Mouse (Mus musculus) myocyte (in vitro differentiated cells): ENCODE results near the gene Rimbp3. TPM values are rescaled to one million over a fixed set of nuclear protein-coding genes. Genes with fewer than 3 reads are reported as not detected.
"Not testable (repeated sequence)": the region's sequence is repeated elsewhere in the genome, so short reads cannot be mapped to it uniquely, and the experiment has no call there.

Source experiments
- H3K27me3 ChIP-seq: one replicate; pipeline ENCODE4 v1.6.1; 2011; ENCODE audit not compliant: control insufficient read depth, insufficient read depth, insufficient read length
- H3K36me3 ChIP-seq: one replicate; pipeline ENCODE4 v1.6.1; 2011; ENCODE audit not compliant: control insufficient read depth, insufficient read depth
- H3K4me2 ChIP-seq: one replicate; pipeline ENCODE4 v1.6.1; 2011; ENCODE audit warnings: low read depth, control low read depth
- H3K4me3 ChIP-seq: one replicate; pipeline ENCODE4 v1.5.1; 2011; ENCODE audit warnings: mild to moderate bottlenecking, control low read depth, moderate library complexity
- H3K79me2 ChIP-seq: one replicate; pipeline ENCODE4 v1.6.1; 2011; ENCODE audit not compliant: control insufficient read depth, insufficient read depth
- H3ac ChIP-seq: one replicate; pipeline ENCODE4 v1.6.1; 2011; ENCODE audit not compliant: control insufficient read depth, insufficient read length
- CEBPB ChIP-seq: IDR thresholded peaks from 2 replicates; pipeline ENCODE4 v1.6.1; 2011; ENCODE audit warnings: mild to moderate bottlenecking, moderate library complexity; ENCODE audit not compliant: poor library complexity, insufficient read depth, severe bottlenecking
- E2F4 ChIP-seq: IDR thresholded peaks from one replicate; pipeline ENCODE4 v1.6.1; 2011; ENCODE audit warnings: mild to moderate bottlenecking, control low read depth, moderate library complexity; ENCODE audit not compliant: insufficient read depth
- MAX ChIP-seq: IDR thresholded peaks from one replicate; pipeline ENCODE4 v1.6.1; 2011; ENCODE audit warnings: low read depth, mild to moderate bottlenecking, control low read depth
- MYOD1 ChIP-seq, 3 experiments: IDR thresholded peaks; one replicate each; pipeline ENCODE4 v1.6.1; 2011; ENCODE audit warnings: control low read depth in 2 of 3, low read depth in 2 of 3, mild to moderate bottlenecking in 2 of 3, moderate library complexity in 1 of 3; ENCODE audit not compliant: insufficient read length in 2 of 3, control insufficient read depth in 1 of 3
- MYOG ChIP-seq, 3 experiments: IDR thresholded peaks; one replicate each; pipeline ENCODE4 v1.6.1; 2011; ENCODE audit warnings: control low read depth in 2 of 3, low read depth in 2 of 3, mild to moderate bottlenecking in 2 of 3; ENCODE audit not compliant: insufficient read length in 2 of 3, control insufficient read depth in 1 of 3, insufficient read depth in 1 of 3
- POLR2A ChIP-seq: IDR thresholded peaks from one replicate; pipeline ENCODE4 v1.6.1; 2011; ENCODE audit warnings: low read depth, mild to moderate bottlenecking, control low read depth, moderate library complexity; ENCODE audit not compliant: insufficient read length
- POLR2AphosphoS2 ChIP-seq: IDR thresholded peaks from one replicate; pipeline ENCODE4 v1.6.1; 2011; ENCODE audit warnings: low read depth, control low read depth; ENCODE audit not compliant: insufficient read length
- REST ChIP-seq: IDR thresholded peaks from one replicate; pipeline ENCODE4 v1.6.1; 2011; ENCODE audit warnings: mild to moderate bottlenecking, control low read depth, moderate library complexity; ENCODE audit not compliant: insufficient read depth, insufficient read length
- SRF ChIP-seq: IDR thresholded peaks from one replicate; pipeline ENCODE4 v1.6.1; 2011; ENCODE audit warnings: low read depth; ENCODE audit not compliant: control insufficient read depth, insufficient read length
- TCF12 ChIP-seq: IDR thresholded peaks from one replicate; pipeline ENCODE4 v1.6.1; 2011; ENCODE audit warnings: mild to moderate bottlenecking, control low read depth; ENCODE audit not compliant: poor library complexity, insufficient read depth, severe bottlenecking
- TCF3 ChIP-seq: IDR thresholded peaks from one replicate; pipeline ENCODE4 v1.6.1; 2011; ENCODE audit warnings: low read depth, control low read depth; ENCODE audit not compliant: insufficient read length
- USF1 ChIP-seq: IDR thresholded peaks from one replicate; pipeline ENCODE4 v1.6.1; 2011; ENCODE audit warnings: low read depth, mild to moderate bottlenecking, control low read depth, moderate library complexity
- polyA plus RNA-seq: library from polyadenylated mRNA; unstranded; fragments of >200 nt; fragmentation: generic; extraction: Trizol; gene quantifications from one replicate; pipeline ENCODE4 v1.2.1, GENCODE M21; 2012; ENCODE audit warnings: missing spikeins

Gene Rimbp3
- polyA plus RNA-seq, 1 experiment = 0.07 TPM

GRCm38 (mm10) chr16:17220127-17220733 is 11.8 kb downstream of the Rimbp3 start:
- H3K27me3 ChIP-seq = no peaks in the 10 kb centered on the region
- H3K4me2 ChIP-seq = no peak overlapping the region
- TF ChIP-seq POLR2AphosphoS2 (no peak), E2F4 (no peak), SRF (no peak), POLR2A (no peak), TCF12 (no peak), USF1 (no peak), REST (no peak), CEBPB (no peak), MAX (no peak), TCF3 (no peak), MYOD1 (IDR thresholded peaks at IDR 0.05; ENCODE audit: control insufficient read depth in 1 of 3, insufficient read length in 2 of 3, low read depth in 2 of 3) (no peak), MYOG (IDR thresholded peaks at IDR 0.05; ENCODE audit: control insufficient read depth in 1 of 3, insufficient read depth in 1 of 3, insufficient read length in 2 of 3, low read depth in 2 of 3) (no peak)
- no peaks in the 10 kb centered on the region for H3K36me3 ChIP-seq
- H3K79me2 ChIP-seq = no peaks in the 10 kb centered on the region
- H3ac ChIP-seq = no peak overlapping the region
- no peak overlapping the region for H3K4me3 ChIP-seq

DNA sequence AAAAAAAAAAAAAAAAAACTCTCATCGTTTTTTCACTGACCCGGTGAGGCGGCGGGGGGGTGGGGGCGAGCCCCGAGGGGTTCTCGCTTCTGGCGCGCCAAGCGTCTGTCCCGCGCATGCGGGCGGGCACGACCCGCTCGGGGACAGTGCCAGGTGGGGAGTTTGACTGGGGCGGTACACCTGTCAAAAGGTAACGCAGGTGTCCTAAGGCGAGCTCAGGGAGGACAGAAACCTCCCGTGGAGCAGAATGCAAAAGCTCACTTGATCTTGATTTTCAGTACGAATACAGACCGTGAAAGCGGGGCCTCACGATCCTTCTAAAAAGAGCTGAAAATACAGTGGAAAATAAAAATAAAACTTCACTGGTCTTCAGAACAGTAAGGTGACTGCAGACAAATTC is 13.8 kb downstream of the Rimbp3 start:
- H3K36me3 ChIP-seq = no peaks in the 10 kb centered on the region
- H3K4me2 ChIP-seq = no peak overlapping the region
- H3ac ChIP-seq = no peak overlapping the region
- H3K27me3 ChIP-seq = peaks cover 7% of the 10 kb centered on the region
- no peak overlapping the region for H3K4me3 ChIP-seq
- no peaks in the 10 kb centered on the region for H3K79me2 ChIP-seq
- TF ChIP-seq TCF12 (no peak), REST (no peak), MYOG (IDR thresholded peaks at IDR 0.05; ENCODE audit: control insufficient read depth in 1 of 3, insufficient read depth in 1 of 3, insufficient read length in 2 of 3, low read depth in 2 of 3) (no peak), CEBPB (no peak)

GRCm38 (mm10) chr16:17225584-17225983 is 17.2 kb downstream of the Rimbp3 start:
- Histone ChIP-seq H3K36me3 (no peaks in the 10 kb centered on the region), H3K4me2 (no peak overlapping the region), H3ac (no peak overlapping the region), H3K27me3 (peaks cover 7% of the 10 kb centered on the region), H3K79me2 (no peaks in the 10 kb centered on the region), H3K4me3 (no peak overlapping the region)
- TF ChIP-seq REST (no peak), SRF (no peak), MYOG (IDR thresholded peaks at IDR 0.05; ENCODE audit: control insufficient read depth in 1 of 3, insufficient read depth in 1 of 3, insufficient read length in 2 of 3, low read depth in 2 of 3) (no peak), MAX (no peak), CEBPB (no peak), POLR2AphosphoS2 (no peak), E2F4 (no peak), USF1 (no peak)

DNA sequence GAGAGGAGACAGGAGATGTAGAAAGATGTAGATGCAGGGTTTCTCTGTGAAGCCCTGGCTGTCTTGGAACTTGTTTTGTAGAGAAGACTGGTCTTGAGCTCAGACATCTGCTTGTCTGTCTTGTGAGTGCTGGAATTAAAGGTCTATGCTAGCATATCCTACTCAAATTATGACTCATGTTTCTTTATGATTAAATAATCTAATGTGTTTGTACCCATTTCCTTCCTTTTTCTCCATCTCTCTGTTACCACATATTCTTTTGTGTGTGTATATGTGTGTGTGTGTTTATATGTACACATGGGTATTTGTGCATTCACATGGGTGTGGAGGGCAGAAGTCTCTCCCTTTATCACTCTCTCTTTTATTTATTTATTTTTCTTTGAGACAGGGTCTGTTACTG is 18.1 kb downstream of the Rimbp3 start:
- TF ChIP-seq REST (no peak), MYOG (IDR thresholded peaks at IDR 0.05; ENCODE audit: control insufficient read depth in 1 of 3, insufficient read depth in 1 of 3, insufficient read length in 2 of 3, low read depth in 2 of 3) (no peak), MYOD1 (IDR thresholded peaks at IDR 0.05; ENCODE audit: control insufficient read depth in 1 of 3, insufficient read length in 2 of 3, low read depth in 2 of 3) (no peak), USF1 (no peak), POLR2AphosphoS2 (no peak), MAX (no peak), CEBPB (no peak), POLR2A (no peak), TCF3 (no peak), TCF12 (no peak), SRF (no peak), E2F4 (no peak)
- Histone ChIP-seq H3K36me3 (no peaks in the 10 kb centered on the region), H3K4me2 (no peak overlapping the region), H3K27me3 (peaks cover 7% of the 10 kb centered on the region), H3K79me2 (no peaks in the 10 kb centered on the region), H3K4me3 (no peak overlapping the region), H3ac (no peak overlapping the region)

- not testable (repeated sequence) for H3K36me3 ChIP-seq, H3K79me2 ChIP-seq, H3ac ChIP-seq, H3K27me3 ChIP-seq, H3K4me3 ChIP-seq, H3K4me2 ChIP-seq
Measured at GRCm38 (mm10) chr16:17231523-17231922, 23.1 kb downstream of the Rimbp3 start.
